Mouse (Mus musculus) limb, embryonic 10.5 days (tissue): ENCODE results near the gene Ppm1b. TPM values are rescaled to one million over a fixed set of nuclear protein-coding genes. Genes with fewer than 3 reads are reported as not detected.

Source experiments
- DNase-seq: peaks from one replicate; pipeline ENCODE4 v3.0.0-alpha.2; 2017; ENCODE audit warnings: low spot score
- H3K27ac ChIP-seq: fragments of 300-500 bp; sonication (generic); 2 replicates; pipeline ENCODE4 v1.5.1; 2016; ENCODE audit warnings: mild to moderate bottlenecking
- H3K27me3 ChIP-seq: fragments of 300-500 bp; sonication (generic); 2 replicates; pipeline ENCODE4 v1.6.1; 2016; ENCODE audit warnings: low read depth, mild to moderate bottlenecking; ENCODE audit not compliant: poor library complexity, severe bottlenecking
- H3K36me3 ChIP-seq: fragments of 300-500 bp; sonication (generic); 2 replicates; pipeline ENCODE4 v1.6.1; 2016; ENCODE audit warnings: mild to moderate bottlenecking, moderate library complexity
- H3K4me1 ChIP-seq: fragments of 300-500 bp; sonication (generic); 2 replicates; pipeline ENCODE4 v1.6.1; 2016
- H3K4me3 ChIP-seq: fragments of 300-500 bp; sonication (generic); 2 replicates; pipeline ENCODE4 v1.5.1; 2016; ENCODE audit warnings: mild to moderate bottlenecking, moderate library complexity
- H3K9me3 ChIP-seq: fragments of 300-500 bp; sonication (generic); replicated peaks from 2 replicates; pipeline ENCODE4 v1.6.1; 2016; ENCODE audit warnings: mild to moderate bottlenecking
- WGBS: fragments of 180-500 bp; shearing (Covaris S2); methylation state at CpG from one replicate; pipeline ENCODE4 v1.1.7; 2016; 5-methylcytosine and 5-hydroxymethylcytosine counted together
- polyA plus RNA-seq: library from polyadenylated mRNA; unstranded; fragments of >200 nt; fragmentation: Nextera tagmentation; extraction: Ambion mirVana; gene quantifications from 2 replicates; pipeline ENCODE4 v1.2.1, GENCODE M21; 2016

Ppm1b gene
- polyA plus RNA-seq, 1 experiment from 2014 or later: 71.7 TPM

DNA sequence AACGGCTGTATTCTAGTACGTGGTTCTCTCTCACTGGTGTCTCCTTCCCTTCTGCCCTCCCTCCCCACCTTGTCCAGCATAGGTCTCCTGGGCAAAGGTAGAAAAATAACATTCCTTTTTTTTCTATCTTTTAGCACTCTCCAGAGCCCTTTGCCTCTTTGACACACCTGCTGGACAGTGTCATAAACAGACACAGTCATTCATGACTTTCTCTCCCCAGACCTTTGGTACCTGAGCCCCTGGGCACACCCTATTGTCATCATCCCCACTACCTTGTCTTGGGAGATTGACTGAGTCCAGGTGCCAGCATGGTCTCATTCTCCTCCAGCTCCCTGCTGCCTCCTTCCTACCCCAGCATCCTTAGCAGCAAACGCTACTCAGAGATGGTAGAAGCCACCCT is 76.5 kb downstream of the Ppm1b start:
- no peak for DNase-seq
- H3K27ac ChIP-seq: no peak overlapping the region
- no peaks in the 10 kb centered on the region for H3K36me3 ChIP-seq
- no peaks in the 10 kb centered on the region for H3K4me1 ChIP-seq
- H3K4me3 ChIP-seq: no peak overlapping the region
- 82% methylated on average over 3 of the region's 3 CpGs for WGBS
- H3K9me3 ChIP-seq: no peaks in the 10 kb centered on the region
- H3K27me3 ChIP-seq: no peaks in the 10 kb centered on the region

DNA sequence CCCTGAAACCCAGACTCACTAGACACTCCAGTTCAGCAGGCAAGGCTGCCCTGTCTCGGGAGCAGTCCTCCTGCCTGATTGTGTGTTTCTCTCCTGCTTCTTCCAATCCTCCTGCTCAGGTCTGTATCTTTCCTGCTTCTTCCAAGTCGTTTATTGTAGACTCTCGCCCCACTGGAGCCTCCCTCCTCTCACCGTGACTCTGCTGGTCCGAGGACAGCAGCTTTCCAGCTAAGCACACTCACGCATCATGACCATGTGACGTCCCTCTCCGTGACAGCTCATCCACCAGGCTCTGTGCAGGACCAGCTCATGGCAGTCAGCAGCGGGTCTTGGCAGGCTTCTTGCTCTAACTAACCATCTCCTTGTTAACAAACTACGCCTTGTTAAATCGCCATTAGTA is 77.5 kb downstream of the Ppm1b start:
- Histone ChIP-seq H3K4me3 (no peak overlapping the region), H3K27ac (no peak overlapping the region), H3K9me3 (no peaks in the 10 kb centered on the region), H3K4me1 (no peaks in the 10 kb centered on the region), H3K36me3 (no peaks in the 10 kb centered on the region), H3K27me3 (no peaks in the 10 kb centered on the region)
- WGBS: 71% methylated on average over 11 of the region's 11 CpGs
- DNase-seq: no peak

DNA sequence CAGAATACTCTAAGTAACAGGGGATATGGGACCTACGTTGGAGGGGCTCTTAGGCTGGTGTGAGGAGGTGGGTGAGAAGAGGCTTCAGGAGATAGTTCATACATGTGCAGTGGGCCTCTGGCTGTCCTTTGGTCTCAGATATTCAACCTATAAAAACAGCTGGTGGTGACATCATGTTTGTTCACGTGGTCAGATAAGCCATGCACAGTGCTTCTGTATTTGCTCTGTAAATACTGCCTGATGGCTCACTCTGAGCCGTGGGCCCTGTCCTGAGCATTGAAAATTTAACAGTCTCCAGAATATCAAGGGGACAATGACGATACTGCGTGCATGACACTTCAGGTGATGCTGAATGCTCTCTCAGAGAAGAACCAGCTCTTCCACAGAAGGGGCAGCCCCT is 81.3 kb downstream of the Ppm1b start:
- Histone ChIP-seq H3K27ac (no peak overlapping the region), H3K9me3 (no peaks in the 10 kb centered on the region), H3K4me1 (no peaks in the 10 kb centered on the region), H3K27me3 (no peaks in the 10 kb centered on the region), H3K4me3 (no peak overlapping the region), H3K36me3 (no peaks in the 10 kb centered on the region)
- 89% methylated on average over 5 of the region's 5 CpGs for WGBS
- no peak for DNase-seq

DNA sequence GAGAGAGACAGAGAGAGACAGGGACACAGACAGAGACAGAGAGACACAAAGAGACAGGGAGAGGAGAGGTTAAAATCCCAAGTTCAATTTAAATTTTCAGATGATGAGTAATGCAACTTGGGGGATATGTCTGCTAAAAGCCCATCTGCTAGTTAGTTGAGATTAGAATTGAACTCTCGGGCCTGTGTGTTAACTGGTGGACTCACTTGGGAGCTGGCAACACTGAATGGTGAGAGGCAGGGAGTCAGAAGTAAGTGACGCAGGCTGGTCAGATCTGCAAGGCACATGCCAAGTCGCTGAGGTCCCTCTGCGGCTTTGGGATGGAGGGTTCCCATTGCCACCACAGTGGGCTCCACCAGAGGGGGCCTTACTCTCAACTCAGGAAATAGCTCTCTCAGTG is 81.8 kb downstream of the Ppm1b start:
- Histone ChIP-seq H3K27me3 (no peaks in the 10 kb centered on the region), H3K4me1 (no peaks in the 10 kb centered on the region), H3K4me3 (no peak overlapping the region), H3K36me3 (no peaks in the 10 kb centered on the region), H3K9me3 (no peaks in the 10 kb centered on the region), H3K27ac (no peak overlapping the region)
- DNase-seq: no peak
- 82% methylated on average over 4 of the region's 4 CpGs for WGBS

DNA sequence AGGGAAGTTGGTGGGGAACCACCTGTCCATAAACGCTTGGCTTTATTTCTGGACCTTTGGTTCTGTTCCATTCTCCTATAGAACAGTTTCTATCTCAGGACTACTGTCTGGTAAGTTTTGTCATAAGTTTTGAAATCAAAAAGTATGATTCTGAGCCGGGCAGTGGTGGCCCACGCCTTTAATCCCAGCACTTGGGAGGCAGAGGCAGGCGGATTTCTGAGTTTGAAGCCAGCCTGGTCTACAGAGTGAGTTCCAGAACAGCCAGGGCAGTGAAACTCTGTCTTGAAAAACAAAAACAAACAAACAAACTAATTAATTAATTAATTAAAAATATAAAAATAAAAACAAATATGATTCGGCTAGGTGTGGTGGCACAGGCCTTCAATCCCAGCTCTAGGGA is 82.2 kb downstream of the Ppm1b start:
- DNase-seq: no peak
- 94% methylated on average over 5 of the region's 5 CpGs for WGBS
- H3K9me3 ChIP-seq: no peaks in the 10 kb centered on the region
- no peaks in the 10 kb centered on the region for H3K36me3 ChIP-seq
- no peaks in the 10 kb centered on the region for H3K27me3 ChIP-seq
- no peak overlapping the region for H3K27ac ChIP-seq
- H3K4me3 ChIP-seq: no peak overlapping the region
- H3K4me1 ChIP-seq: no peaks in the 10 kb centered on the region

DNA sequence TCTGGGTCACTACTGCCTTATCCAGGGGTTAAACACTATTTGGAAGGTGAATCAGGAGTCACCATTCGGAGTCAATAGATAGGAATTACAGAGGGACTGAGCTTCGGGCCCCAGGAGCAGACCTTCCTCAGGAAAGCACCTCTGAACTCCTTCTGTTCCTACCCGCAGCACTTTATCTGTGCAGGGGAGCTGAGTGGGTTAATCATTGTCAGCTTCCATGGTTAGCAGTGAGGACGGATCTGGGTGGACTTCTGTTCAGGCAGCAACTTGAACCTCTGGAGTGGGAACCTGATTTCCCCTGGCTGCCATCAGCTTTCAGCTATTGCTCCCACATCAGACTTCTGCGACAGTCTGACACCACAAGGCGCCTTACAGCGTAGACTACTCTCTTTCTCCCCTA is 84.4 kb downstream of the Ppm1b start:
- H3K9me3 ChIP-seq: no peaks in the 10 kb centered on the region
- no peaks in the 10 kb centered on the region for H3K27me3 ChIP-seq
- 88% methylated on average over 7 of the region's 7 CpGs for WGBS
- H3K4me3 ChIP-seq: no peak overlapping the region
- no peaks in the 10 kb centered on the region for H3K4me1 ChIP-seq
- H3K27ac ChIP-seq: no peak overlapping the region
- no peak for DNase-seq
- H3K36me3 ChIP-seq: no peaks in the 10 kb centered on the region

DNA sequence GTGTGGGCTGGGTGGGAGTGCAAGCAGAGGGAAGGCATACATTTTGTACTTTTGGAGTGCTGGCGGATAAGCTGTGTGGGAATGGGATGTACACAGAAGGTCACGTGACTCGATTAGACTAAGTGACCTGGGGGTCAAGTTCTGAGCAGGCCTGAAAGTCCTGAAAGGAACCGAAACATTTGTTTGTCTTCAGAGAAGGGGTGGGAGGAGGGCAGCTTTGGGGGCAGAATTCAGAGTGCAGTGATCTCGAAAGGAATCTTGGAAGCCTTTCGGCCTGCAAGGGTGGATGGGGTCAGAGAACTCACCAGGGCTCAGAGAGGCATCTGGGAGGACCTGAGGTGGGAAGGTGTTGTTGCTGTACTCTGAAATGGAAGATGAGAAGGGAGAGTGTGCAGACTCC is 85.9 kb downstream of the Ppm1b start:
- Histone ChIP-seq H3K4me1 (no peaks in the 10 kb centered on the region), H3K27me3 (no peaks in the 10 kb centered on the region), H3K27ac (no peak overlapping the region), H3K36me3 (no peaks in the 10 kb centered on the region), H3K4me3 (no peak overlapping the region), H3K9me3 (no peaks in the 10 kb centered on the region)
- WGBS: 85% methylated on average over 6 of the region's 6 CpGs
- no peak for DNase-seq

DNA sequence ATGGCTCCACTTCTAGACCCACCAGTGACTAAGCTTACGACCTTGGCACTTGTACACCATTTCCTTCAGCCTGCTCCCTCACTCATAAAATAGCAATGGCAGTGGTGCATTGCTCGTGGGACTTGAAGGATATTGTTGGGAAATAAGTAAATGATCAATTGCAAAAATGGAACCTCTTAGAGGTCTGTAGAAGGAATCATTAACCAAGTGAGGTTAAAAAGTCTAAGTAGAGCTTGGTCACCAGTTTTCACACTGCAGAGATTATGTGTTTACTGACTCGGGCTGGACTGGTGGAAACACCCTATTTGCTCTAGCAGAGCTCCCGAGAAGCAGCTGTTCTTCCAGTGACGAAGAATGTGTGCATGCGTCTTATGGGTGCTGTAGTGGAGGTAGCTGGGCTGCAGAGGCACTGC is 86.9 kb downstream of the Ppm1b start:
- H3K36me3 ChIP-seq: no peaks in the 10 kb centered on the region
- H3K27me3 ChIP-seq: no peaks in the 10 kb centered on the region
- no peaks in the 10 kb centered on the region for H3K9me3 ChIP-seq
- no peak for DNase-seq
- H3K4me1 ChIP-seq: no peaks in the 10 kb centered on the region
- H3K27ac ChIP-seq: no peak overlapping the region
- 77% methylated on average over 6 of the region's 6 CpGs for WGBS
- no peak overlapping the region for H3K4me3 ChIP-seq

DNA sequence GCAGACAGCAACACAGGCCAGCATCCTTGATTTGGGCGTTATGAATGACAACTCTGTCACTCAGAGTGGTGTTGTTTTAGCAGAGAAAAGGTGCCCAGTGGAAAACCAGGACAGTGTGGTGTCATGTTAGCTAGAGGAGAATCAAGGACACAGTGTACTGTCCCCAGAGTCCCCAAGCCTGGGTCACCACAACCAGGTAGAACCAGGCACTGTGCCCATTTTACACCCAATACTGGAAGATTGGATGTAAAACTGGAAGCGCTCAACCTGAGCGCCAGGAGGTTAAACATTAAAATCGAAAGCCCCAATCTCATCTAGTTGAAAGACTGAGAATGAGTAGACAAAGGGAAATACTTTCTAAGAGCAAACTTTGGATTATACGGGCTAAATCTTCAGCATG is 87.9 kb downstream of the Ppm1b start:
- no peaks in the 10 kb centered on the region for H3K9me3 ChIP-seq
- no peak overlapping the region for H3K27ac ChIP-seq
- no peaks in the 10 kb centered on the region for H3K4me1 ChIP-seq
- H3K4me3 ChIP-seq: no peak overlapping the region
- H3K27me3 ChIP-seq: no peaks in the 10 kb centered on the region
- no peaks in the 10 kb centered on the region for H3K36me3 ChIP-seq
- 92% methylated on average over 5 of the region's 5 CpGs for WGBS
- no peak for DNase-seq

DNA sequence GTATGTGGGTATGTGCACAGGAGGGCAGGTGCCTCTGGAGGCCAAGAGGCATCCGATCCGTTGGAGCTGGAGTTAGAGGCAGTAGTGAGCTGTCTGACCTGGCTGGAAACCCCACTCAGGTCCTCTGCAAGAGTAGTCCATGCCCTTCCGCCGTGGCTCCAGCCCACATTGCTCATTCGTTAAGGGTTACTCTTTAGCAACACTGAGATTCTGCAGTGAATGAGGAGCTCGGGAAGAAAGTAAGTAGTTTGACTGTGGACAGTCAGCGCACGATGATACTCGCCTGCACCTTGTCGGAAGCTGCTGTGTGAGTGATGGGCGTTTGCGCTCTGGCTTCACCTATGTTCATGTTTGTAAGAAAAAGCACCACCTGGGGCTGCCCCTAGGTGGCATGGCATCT is 88.6 kb downstream of the Ppm1b start:
- no peaks in the 10 kb centered on the region for H3K36me3 ChIP-seq
- 89% methylated on average over 12 of the region's 12 CpGs for WGBS
- no peak overlapping the region for H3K4me3 ChIP-seq
- no peak for DNase-seq
- no peaks in the 10 kb centered on the region for H3K27me3 ChIP-seq
- H3K4me1 ChIP-seq: no peaks in the 10 kb centered on the region
- H3K27ac ChIP-seq: no peak overlapping the region
- no peaks in the 10 kb centered on the region for H3K9me3 ChIP-seq

DNA sequence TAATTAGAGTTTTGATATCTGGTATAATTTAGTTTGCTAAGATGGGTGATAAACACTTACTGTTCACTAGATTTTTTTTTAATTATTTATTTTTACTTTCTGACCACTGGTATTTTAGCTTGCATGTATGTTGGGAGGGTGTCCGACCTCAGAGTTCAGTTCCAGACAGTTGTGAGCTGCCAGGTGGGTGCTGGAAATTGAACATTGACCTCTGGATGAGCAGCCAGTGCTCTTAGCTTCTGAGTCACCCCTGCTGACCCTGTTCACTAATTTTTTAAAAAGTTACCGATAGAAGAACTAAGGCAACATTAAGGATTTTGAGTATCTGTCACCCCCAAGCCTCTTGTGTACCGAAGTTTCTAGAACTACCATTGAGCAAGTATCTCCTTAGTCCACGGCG is 91.8 kb downstream of the Ppm1b start:
- no peak for DNase-seq
- Histone ChIP-seq H3K27me3 (no peaks in the 10 kb centered on the region), H3K9me3 (no peaks in the 10 kb centered on the region), H3K36me3 (no peaks in the 10 kb centered on the region), H3K27ac (no peak overlapping the region), H3K4me1 (no peaks in the 10 kb centered on the region), H3K4me3 (no peak overlapping the region)
- 96% methylated on average over 5 of the region's 5 CpGs for WGBS

DNA sequence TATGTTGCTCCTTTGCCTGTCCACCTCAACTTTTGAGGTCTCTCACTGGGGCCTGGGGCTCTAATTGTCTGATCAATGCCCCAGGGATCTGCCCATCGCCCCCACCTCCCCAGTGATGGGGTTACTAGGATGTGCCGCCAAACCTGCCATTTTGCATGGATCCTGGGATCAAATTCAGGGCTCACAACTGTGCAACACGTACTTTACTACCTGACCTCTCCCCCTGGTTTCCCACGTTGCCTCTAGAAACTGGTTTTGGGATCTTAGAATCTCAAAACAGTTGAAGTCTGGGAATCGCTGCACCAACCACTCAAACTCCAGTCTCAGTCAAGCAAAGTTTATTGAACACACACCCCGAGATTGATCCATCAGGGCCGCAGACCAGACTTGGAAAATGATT is 101.7 kb downstream of the Ppm1b start:
- Histone ChIP-seq H3K4me3 (no peak overlapping the region), H3K36me3 (peaks cover 6% of the 10 kb centered on the region; the same call in 1 of the 2 replicates), H3K27ac (no peak overlapping the region), H3K27me3 (no peaks in the 10 kb centered on the region), H3K9me3 (no peaks in the 10 kb centered on the region), H3K4me1 (no peaks in the 10 kb centered on the region)
- no peak for DNase-seq
- 87% methylated on average over 7 of the region's 7 CpGs for WGBS

DNA sequence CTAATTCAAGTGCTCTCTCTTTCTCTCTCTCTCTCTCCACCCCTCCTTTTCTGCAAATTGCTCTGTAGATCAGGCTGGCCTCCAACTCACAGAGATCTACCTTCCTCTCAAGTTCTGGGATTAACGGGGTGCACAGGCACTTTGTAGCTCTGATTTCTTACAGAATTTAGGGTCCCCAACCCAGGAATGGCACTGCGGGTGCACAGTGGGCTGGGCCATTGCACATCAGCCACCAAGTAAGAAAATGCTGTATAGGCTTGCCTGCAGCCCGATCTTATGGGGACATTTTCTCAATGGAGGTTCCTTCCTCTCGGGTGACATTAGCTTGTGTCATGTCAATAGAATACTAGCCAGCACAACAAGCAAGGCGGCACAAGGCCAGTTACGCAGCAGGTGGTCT is 102.6 kb downstream of the Ppm1b start:
- no peak for DNase-seq
- Histone ChIP-seq H3K4me1 (no peaks in the 10 kb centered on the region), H3K27me3 (no peaks in the 10 kb centered on the region), H3K36me3 (peaks cover 15% of the 10 kb centered on the region), H3K4me3 (no peak overlapping the region), H3K27ac (no peak overlapping the region), H3K9me3 (no peaks in the 10 kb centered on the region)
- WGBS: 92% methylated on average over 6 of the region's 6 CpGs

DNA sequence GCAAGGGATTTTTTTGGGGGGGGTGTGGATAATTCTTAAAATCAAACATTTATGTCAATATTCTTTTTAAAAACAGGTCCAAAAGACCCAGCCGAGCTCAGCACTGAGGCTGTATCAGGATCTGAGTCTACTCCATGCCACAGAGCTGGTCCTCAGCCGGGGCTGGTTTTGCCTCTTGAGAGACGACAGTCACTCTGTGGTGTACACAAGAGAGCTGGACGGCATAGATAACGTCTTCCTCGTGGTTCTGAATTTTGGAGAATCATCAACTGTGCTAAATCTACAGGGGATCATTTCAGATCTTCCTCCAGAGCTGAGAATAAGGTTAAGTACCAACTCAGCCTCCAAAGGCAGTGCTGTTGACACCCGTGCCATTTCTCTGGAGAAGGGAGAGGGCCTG is 107.0 kb downstream of the Ppm1b start:
- no peaks in the 10 kb centered on the region for H3K9me3 ChIP-seq
- no peak overlapping the region for H3K4me3 ChIP-seq
- WGBS: 93% methylated on average over 7 of the region's 7 CpGs
- no peaks in the 10 kb centered on the region for H3K4me1 ChIP-seq
- no peak overlapping the region for H3K27ac ChIP-seq
- no peak for DNase-seq
- no peaks in the 10 kb centered on the region for H3K27me3 ChIP-seq
- H3K36me3 ChIP-seq: peaks cover 54% of the 10 kb centered on the region
